ENCODE assay signal across 28 mouse cellular contexts in genomic region chr3:153819438-153819837, GRCm38 (mm10). TPM values are rescaled to one million over a fixed set of nuclear protein-coding genes. Genes with fewer than 3 reads are reported as not detected.
A peak's percentile ranks its signal among the peaks of the same experiment; 100 is the strongest.
DNase-seq lines count a peak whose midpoint lies in the region; ATAC-seq and TF ChIP-seq lines count a peak whose summit lies in the region.
"Had no signal": no experiment of that assay in that cellular context is flagged by ENCODE, and none has a peak within 500 bp of the region (broad histone marks: within the 10 kb centered on the region; RNA-seq: fewer than 3 reads in every experiment).

No protein-coding gene starts in this region.

- WGBS in forebrain, embryonic 14.5 days = 51% methylated on average over 9 of the region's 9 CpGs
- WGBS in forebrain, embryonic 11.5 days = 78% methylated on average over 9 of the region's 9 CpGs
- WGBS in midbrain, embryonic 10.5 days = 84% methylated on average over 9 of the region's 9 CpGs
- 59% methylated on average over 9 of the region's 9 CpGs for WGBS in midbrain, embryonic 15.5 days
- 60% methylated on average over 9 of the region's 9 CpGs for WGBS in hindbrain, embryonic 16.5 days

- no peak overlapping the region for H3K9ac ChIP-seq in forebrain, embryonic 14.5 days (ENCODE audit: low read length)
- H3K9ac ChIP-seq in forebrain, embryonic 11.5 days (ENCODE audit: low read length) = no peak overlapping the region
- H3K9ac ChIP-seq in midbrain, embryonic 15.5 days = no peak overlapping the region
- H3K9ac ChIP-seq in hindbrain, embryonic 16.5 days (ENCODE audit: low read depth, low read length) = no peak overlapping the region
- H3K9ac ChIP-seq: embryonic facial prominence, embryonic 15.5 days; intestine, embryonic 15.5 days; limb, embryonic 12.5 days; liver, embryonic 12.5 days; stomach, embryonic 15.5 days had no signal

- no peak overlapping the region for H3K4me2 ChIP-seq in forebrain, embryonic 14.5 days (ENCODE audit: low read length)
- H3K4me2 ChIP-seq in forebrain, embryonic 11.5 days (ENCODE audit: low read depth, low read length, severe bottlenecking) = no peak overlapping the region
- H3K4me2 ChIP-seq in midbrain, embryonic 15.5 days = no peak overlapping the region
- no peak overlapping the region for H3K4me2 ChIP-seq in hindbrain, embryonic 16.5 days (ENCODE audit: low read length)
- H3K4me2 ChIP-seq: embryonic facial prominence, embryonic 15.5 days; intestine, embryonic 15.5 days; limb, embryonic 12.5 days; liver, embryonic 12.5 days; stomach, embryonic 15.5 days had no signal

- no peaks in the 10 kb centered on the region for H3K9me3 ChIP-seq in forebrain, embryonic 14.5 days (replicated peaks; ENCODE audit: control insufficient read depth, low read length)
- H3K9me3 ChIP-seq in forebrain, embryonic 11.5 days (ENCODE audit: control insufficient read depth, low read length) = no peaks in the 10 kb centered on the region
- H3K9me3 ChIP-seq in midbrain, embryonic 10.5 days (replicated peaks) = no peaks in the 10 kb centered on the region
- H3K9me3 ChIP-seq in midbrain, embryonic 15.5 days = no peaks in the 10 kb centered on the region
- no peaks in the 10 kb centered on the region for H3K9me3 ChIP-seq in hindbrain, embryonic 16.5 days (ENCODE audit: control insufficient read depth, low read length)
- H3K9me3 ChIP-seq: embryonic facial prominence, embryonic 15.5 days; heart, embryonic 10.5 days; intestine, embryonic 15.5 days; limb, embryonic 12.5 days; liver, embryonic 12.5 days; stomach, embryonic 15.5 days had no signal

- no peak for ATAC-seq in forebrain, embryonic 14.5 days
- no peak for ATAC-seq in forebrain, embryonic 11.5 days (replicated peaks; ENCODE audit: low FRiP score)
- ATAC-seq in midbrain, embryonic 15.5 days (replicated peaks) = no peak
- ATAC-seq in hindbrain, embryonic 16.5 days = peak; percentile 57; the same call in 1 of the 2 replicates
- ATAC-seq in megakaryocyte-erythroid progenitor cell, adult 5-6 weeks (replicated peaks; ENCODE audit: low FRiP score, low TSS enrichment, poor library complexity, severe bottlenecking) = no peak
- ATAC-seq: CD4-positive, CD25-positive, alpha-beta regulatory T cell, adult 4 months; intestine, embryonic 15.5 days had no signal

- peak; percentile 30 for DNase-seq in forebrain, embryonic 14.5 days (ENCODE audit: low spot score)
- DNase-seq in forebrain, embryonic 11.5 days (ENCODE audit: low spot score) = no peak
- DNase-seq in midbrain, embryonic 10.5 days (ENCODE audit: low spot score) = no peak
- DNase-seq in brain, adult 2 months (ENCODE audit: low read depth, low spot score) = peak; percentile 44
- no peak for DNase-seq in layer of hippocampus, adult 2 months (ENCODE audit: low spot score in 2 of 2)
- DNase-seq: adrenal gland, postnatal 25 days; cerebellum, adult 18-20 months; cerebellum, postnatal 14 days; gastrocnemius, postnatal 10 days; kidney, adult 8-10 months; kidney, postnatal 10 days; layer of hippocampus, postnatal 36 days; lung, adult 2 months; lung, postnatal 14 days; thymus, postnatal 25 days had no signal

- no peak overlapping the region for H3K27ac ChIP-seq in forebrain, embryonic 14.5 days (ENCODE audit: low read depth, low read length)
- no peak overlapping the region for H3K27ac ChIP-seq in forebrain, embryonic 11.5 days (ENCODE audit: low read depth, low read length)
- H3K27ac ChIP-seq in midbrain, embryonic 10.5 days (replicated peaks) = peak overlapping the region; percentile 23; the same call in 1 of the 2 replicates
- no peak overlapping the region for H3K27ac ChIP-seq in midbrain, embryonic 15.5 days
- no peak overlapping the region for H3K27ac ChIP-seq in hindbrain, embryonic 16.5 days (ENCODE audit: low read depth, low read length)
- no peak overlapping the region for H3K27ac ChIP-seq in layer of hippocampus, adult 2 months
- H3K27ac ChIP-seq: embryonic facial prominence, embryonic 15.5 days; heart, embryonic 10.5 days; intestine, embryonic 15.5 days; limb, embryonic 12.5 days; stomach, embryonic 15.5 days had no signal

- H3K4me1 ChIP-seq in forebrain, embryonic 14.5 days (ENCODE audit: control insufficient read depth, insufficient read depth, low read length) = peaks cover 6% of the 10 kb centered on the region
- no peaks in the 10 kb centered on the region for H3K4me1 ChIP-seq in forebrain, embryonic 11.5 days (replicated peaks; ENCODE audit: control insufficient read depth, insufficient read depth, low read length)
- 0 out of 2 replicates have a peak, but pooled peaks cover 8% of the 10 kb centered on the region for H3K4me1 ChIP-seq in midbrain, embryonic 10.5 days
- H3K4me1 ChIP-seq in midbrain, embryonic 15.5 days = 0 out of 2 replicates have a peak, but pooled peaks cover 4% of the 10 kb centered on the region
- peaks cover 8% of the 10 kb centered on the region for H3K4me1 ChIP-seq in hindbrain, embryonic 16.5 days (ENCODE audit: control insufficient read depth, insufficient read depth, low read depth, low read length)
- H3K4me1 ChIP-seq: limb, embryonic 12.5 days had no signal

- no peak for TF ChIP-seq CTCF in layer of hippocampus, adult 2 months (conservative IDR thresholded peaks at IDR 0.05)

- H3K27me3 ChIP-seq in forebrain, embryonic 14.5 days (replicated peaks; ENCODE audit: control insufficient read depth, insufficient read depth, low read length) = no peaks in the 10 kb centered on the region
- H3K27me3 ChIP-seq in forebrain, embryonic 11.5 days (ENCODE audit: control insufficient read depth, insufficient read depth, low read length) = no peaks in the 10 kb centered on the region
- H3K27me3 ChIP-seq in midbrain, embryonic 10.5 days (ENCODE audit: low read depth, poor library complexity, severe bottlenecking) = no peaks in the 10 kb centered on the region
- no peaks in the 10 kb centered on the region for H3K27me3 ChIP-seq in midbrain, embryonic 15.5 days (replicated peaks)
- no peaks in the 10 kb centered on the region for H3K27me3 ChIP-seq in hindbrain, embryonic 16.5 days (replicated peaks; ENCODE audit: control insufficient read depth, insufficient read depth, low read length)
- H3K27me3 ChIP-seq: embryonic facial prominence, embryonic 15.5 days; intestine, embryonic 15.5 days; limb, embryonic 12.5 days; stomach, embryonic 15.5 days had no signal

- no peaks in the 10 kb centered on the region for H3K36me3 ChIP-seq in forebrain, embryonic 14.5 days (ENCODE audit: control insufficient read depth, insufficient read depth, low read length)
- no peaks in the 10 kb centered on the region for H3K36me3 ChIP-seq in forebrain, embryonic 11.5 days (ENCODE audit: control insufficient read depth, insufficient read depth, low read length)
- H3K36me3 ChIP-seq in midbrain, embryonic 10.5 days = no peaks in the 10 kb centered on the region
- H3K36me3 ChIP-seq in midbrain, embryonic 15.5 days (replicated peaks) = no peaks in the 10 kb centered on the region
- H3K36me3 ChIP-seq in hindbrain, embryonic 16.5 days (ENCODE audit: control insufficient read depth, insufficient read depth, low read length) = no peaks in the 10 kb centered on the region
- H3K36me3 ChIP-seq: embryonic facial prominence, embryonic 15.5 days; heart, embryonic 10.5 days; intestine, embryonic 15.5 days; limb, embryonic 12.5 days; liver, embryonic 12.5 days; stomach, embryonic 15.5 days had no signal

- no peak overlapping the region for H3K4me3 ChIP-seq in forebrain, embryonic 14.5 days (ENCODE audit: low read depth, low read length)
- H3K4me3 ChIP-seq in forebrain, embryonic 11.5 days (ENCODE audit: low read depth, low read length) = no peak overlapping the region
- H3K4me3 ChIP-seq in midbrain, embryonic 10.5 days = no peak overlapping the region
- no peak overlapping the region for H3K4me3 ChIP-seq in midbrain, embryonic 15.5 days
- H3K4me3 ChIP-seq in hindbrain, embryonic 16.5 days (ENCODE audit: low read length) = no peak overlapping the region
- no peak overlapping the region for H3K4me3 ChIP-seq in layer of hippocampus, adult 2 months
- H3K4me3 ChIP-seq: embryonic facial prominence, embryonic 15.5 days; heart, embryonic 10.5 days; intestine, embryonic 15.5 days; limb, embryonic 12.5 days; liver, embryonic 12.5 days; stomach, embryonic 15.5 days had no signal

RNA-seq across cellular contexts. Expression of gene Asb17, which starts 24.6 kb away (rescaled TPM):
- not detected in 2 replicates for polyA plus RNA-seq in forebrain, embryonic 14.5 days (2014; fragmentation: Nextera tagmentation; extraction: Ambion mirVana)
- polyA plus RNA-seq in forebrain, embryonic 11.5 days (2014; fragmentation: Nextera tagmentation; extraction: Ambion mirVana) = 0.29 and 0.47 TPM in 2 replicates
- polyA plus RNA-seq in midbrain, embryonic 10.5 days (2016; fragmentation: Nextera tagmentation; extraction: Ambion mirVana) = 0.47 and 0.68 TPM in 2 replicates
- 0.06 and 0.19 TPM in 2 replicates for polyA plus RNA-seq in midbrain, embryonic 15.5 days (2015; fragmentation: Nextera tagmentation; extraction: Ambion mirVana)
- polyA plus RNA-seq in hindbrain, embryonic 16.5 days (2015; fragmentation: Nextera tagmentation; extraction: Ambion mirVana) = 0.10 and 0.18 TPM in 2 replicates
- 11.2 and 12.2 TPM in 2 replicates for total RNA-seq in megakaryocyte-erythroid progenitor cell, adult 5-6 weeks (2014; fragmentation: Nextera tagmentation)
- 3.7 and 4.2 TPM in 2 replicates for total RNA-seq in megakaryocyte-erythroid progenitor cell, adult 5-6 weeks (2017)
- total RNA-seq in layer of hippocampus, adult 2 months (2021) = not detected
- total RNA-seq: adrenal gland, postnatal 25 days; gastrocnemius, postnatal 10 days; granulocyte monocyte progenitor cell, adult 5-6 weeks; hematopoietic stem cell, adult 5-6 weeks; layer of hippocampus, postnatal 36 days; left cerebral cortex, postnatal 14 days had no signal
- polyA plus RNA-seq: CD4-positive, CD25-positive, alpha-beta regulatory T cell, adult 4 months; intestine, embryonic 15.5 days; lung, adult 2 months had no signal

Comparison
In these comparisons a context has a peak if more than half of its experiments do, and no peak if none do; other contexts are left out.
1. DNase-seq: peak in forebrain, embryonic 14.5 days (single experiment) and brain, adult 2 months (single experiment); none in forebrain, embryonic 11.5 days (single experiment), midbrain, embryonic 10.5 days (single experiment) and layer of hippocampus, adult 2 months (0 of 2).